ENCODE assay signal across 9 mouse cellular contexts in the genomic region with DNA sequence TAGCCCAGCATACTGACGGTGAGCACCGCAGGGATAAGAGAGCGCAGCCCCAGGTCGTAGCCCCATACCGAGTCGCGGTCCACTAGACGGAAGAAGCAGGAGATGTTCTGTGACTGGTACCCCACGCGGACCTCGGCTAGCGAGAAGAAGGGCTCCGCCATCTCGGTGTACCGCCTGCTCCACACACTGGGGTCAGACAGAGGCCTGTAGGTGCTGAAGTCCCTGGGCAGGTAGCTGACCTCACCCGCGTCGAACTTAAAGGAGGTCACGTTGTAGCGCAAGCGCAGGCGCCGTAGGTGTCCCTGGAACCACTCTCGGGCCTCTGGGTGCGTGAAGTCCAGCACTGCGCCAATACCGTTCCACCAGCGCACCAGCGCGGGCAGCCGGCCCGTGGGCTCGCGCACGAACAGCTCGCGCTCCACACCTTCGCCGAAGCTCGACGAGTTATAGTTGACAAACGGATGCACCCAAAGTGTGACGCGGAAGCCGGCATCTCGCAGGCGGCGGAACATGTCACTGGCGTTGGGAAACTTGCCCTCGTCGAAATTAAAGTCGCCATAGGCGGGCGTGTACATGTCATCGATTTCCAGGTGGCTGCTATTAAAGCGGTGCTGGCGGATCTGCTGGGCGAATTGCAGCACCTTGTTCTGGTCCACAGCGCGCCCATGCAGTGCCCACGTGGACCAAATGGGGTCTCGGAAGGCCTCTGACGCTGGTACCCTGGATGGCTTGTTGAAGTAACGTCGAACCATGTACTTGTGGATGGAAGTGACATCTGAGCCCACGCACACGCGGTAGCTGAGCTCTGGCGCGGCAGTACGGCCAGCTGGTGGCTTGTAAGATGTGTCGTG. TPM values are rescaled to one million over a fixed set of nuclear protein-coding genes. Genes with fewer than 3 reads are reported as not detected.
A peak's percentile ranks its signal among the peaks of the same experiment; 100 is the strongest.
DNase-seq lines count a peak whose midpoint lies in the region; ATAC-seq and TF ChIP-seq lines count a peak whose summit lies in the region.
"Had no signal": no experiment of that assay in that cellular context is flagged by ENCODE, and none has a peak within 500 bp of the region (broad histone marks: within the 10 kb centered on the region; RNA-seq: fewer than 3 reads in every experiment).

No protein-coding gene starts in this region.

- ATAC-seq in kidney, embryonic 15.5 days (replicated peaks; ENCODE audit: low FRiP score), result no peak
- no peak; the same call in 1 of the 2 replicates for ATAC-seq in midbrain, postnatal 0 days (ENCODE audit: low FRiP score)
- ATAC-seq: Patski had no signal

- H3K4me1 ChIP-seq in kidney, embryonic 15.5 days, result peaks cover 55% of the 10 kb centered on the region
- H3K4me1 ChIP-seq in embryonic facial prominence, embryonic 10.5 days, result peaks cover 39% of the 10 kb centered on the region
- peaks cover 12% of the 10 kb centered on the region; the same call in 1 of the 2 replicates for H3K4me1 ChIP-seq in midbrain, postnatal 0 days (ENCODE audit: insufficient read depth, low read length)

- no peak for DNase-seq in kidney, postnatal 10 days
- peak; percentile 43 for DNase-seq in embryonic facial prominence, embryonic 10.5 days (ENCODE audit: low spot score)
- DNase-seq in induced T-regulatory cell, adult 2 months (ENCODE audit: low read depth), result peak; percentile 12
- no peak for DNase-seq in midbrain, postnatal 0 days (ENCODE audit: low spot score)
- DNase-seq in adipocyte (ENCODE audit: low spot score), result no peak
- DNase-seq in urinary bladder, postnatal 36 days (ENCODE audit: low spot score in 2 of 2), result no peak
- no peak for DNase-seq in ovary, postnatal 36 days (ENCODE audit: low spot score)

- H3K4me3 ChIP-seq in kidney, embryonic 15.5 days (replicated peaks), result peak overlapping the region; percentile 21
- peak overlapping the region; percentile 51 for H3K4me3 ChIP-seq in embryonic facial prominence, embryonic 10.5 days
- peak overlapping the region; percentile 23 for H3K4me3 ChIP-seq in midbrain, postnatal 0 days (ENCODE audit: low read depth, low read length)

- H3K27me3 ChIP-seq in kidney, embryonic 15.5 days, result peaks cover 70% of the 10 kb centered on the region
- peaks cover 98% of the 10 kb centered on the region for H3K27me3 ChIP-seq in embryonic facial prominence, embryonic 10.5 days (replicated peaks; ENCODE audit: low read depth, poor library complexity, severe bottlenecking)
- H3K27me3 ChIP-seq in midbrain, postnatal 0 days (ENCODE audit: insufficient read depth, low read length), result peaks cover 27% of the 10 kb centered on the region; the same call in 1 of the 2 replicates
- H3K27me3 ChIP-seq: Patski had no signal

- no peaks in the 10 kb centered on the region for H3K9me3 ChIP-seq in kidney, embryonic 15.5 days (replicated peaks)
- no peaks in the 10 kb centered on the region for H3K9me3 ChIP-seq in embryonic facial prominence, embryonic 10.5 days
- H3K9me3 ChIP-seq in midbrain, postnatal 0 days (ENCODE audit: low read length), result no peaks in the 10 kb centered on the region

- H3K27ac ChIP-seq in kidney, embryonic 15.5 days, result no peak overlapping the region
- peak overlapping the region; percentile 48; the same call in 1 of the 2 replicates for H3K27ac ChIP-seq in embryonic facial prominence, embryonic 10.5 days (replicated peaks)
- H3K27ac ChIP-seq in midbrain, postnatal 0 days (ENCODE audit: low read depth, low read length), result no peak overlapping the region

- no peaks in the 10 kb centered on the region; the same call in 1 of the 2 replicates for H3K36me3 ChIP-seq in kidney, embryonic 15.5 days
- no peaks in the 10 kb centered on the region for H3K36me3 ChIP-seq in embryonic facial prominence, embryonic 10.5 days (replicated peaks)
- no peaks in the 10 kb centered on the region for H3K36me3 ChIP-seq in midbrain, postnatal 0 days (ENCODE audit: insufficient read depth, low read length)

- TF ChIP-seq CTCF in midbrain, postnatal 0 days (IDR thresholded peaks at IDR 0.05), result no peak

- WGBS in kidney, embryonic 15.5 days, result 11% methylated on average over 72 of the region's 72 CpGs
- WGBS in embryonic facial prominence, embryonic 10.5 days, result 6% methylated on average over 72 of the region's 72 CpGs
- 24% methylated on average over 72 of the region's 72 CpGs for WGBS in midbrain, postnatal 0 days

- peak overlapping the region; percentile 56 for H3K4me2 ChIP-seq in kidney, embryonic 15.5 days
- H3K4me2 ChIP-seq in midbrain, postnatal 0 days (ENCODE audit: low read depth, low read length, poor library complexity, severe bottlenecking), result peak overlapping the region; percentile 48

- no peak overlapping the region for H3K9ac ChIP-seq in kidney, embryonic 15.5 days
- H3K9ac ChIP-seq in midbrain, postnatal 0 days (replicated peaks; ENCODE audit: low read length, poor library complexity, severe bottlenecking), result no peak overlapping the region; the same call in 1 of the 2 replicates

RNA-seq across cellular contexts. Expression of gene AI464131, which starts 4.7 kb away (rescaled TPM):
- 7.4 and 9.0 TPM in 2 replicates for polyA plus RNA-seq in kidney, embryonic 15.5 days (2015; fragmentation: Nextera tagmentation; extraction: Ambion mirVana)
- 5.7 and 8.9 TPM in 2 replicates for polyA plus RNA-seq in embryonic facial prominence, embryonic 10.5 days (2016; fragmentation: Nextera tagmentation; extraction: Ambion mirVana)
- total RNA-seq in midbrain, postnatal 0 days (2014; rRNA removed), result 40.5 and 46.0 TPM in 2 replicates
- polyA plus RNA-seq in midbrain, postnatal 0 days (2015; fragmentation: Nextera tagmentation; extraction: Ambion mirVana), result 15.7 and 18.1 TPM in 2 replicates

RNA-seq across cellular contexts. Expression of gene 1110017D15Rik, which starts 18.9 kb away (rescaled TPM):
- 0.55 TPM in 1 of 2 replicates, not detected in the other for polyA plus RNA-seq in kidney, embryonic 15.5 days (2015; fragmentation: Nextera tagmentation; extraction: Ambion mirVana)
- polyA plus RNA-seq in embryonic facial prominence, embryonic 10.5 days (2016; fragmentation: Nextera tagmentation; extraction: Ambion mirVana), result 5.3 and 6.1 TPM in 2 replicates
- total RNA-seq in midbrain, postnatal 0 days (2014; rRNA removed), result 10.9 and 11.8 TPM in 2 replicates
- 18.1 and 20.7 TPM in 2 replicates for polyA plus RNA-seq in midbrain, postnatal 0 days (2015; fragmentation: Nextera tagmentation; extraction: Ambion mirVana)

RNA-seq across cellular contexts. Expression of gene Nudt2, which starts 33.3 kb away (rescaled TPM):
- 56.0 and 56.8 TPM in 2 replicates for polyA plus RNA-seq in kidney, embryonic 15.5 days (2015; fragmentation: Nextera tagmentation; extraction: Ambion mirVana)
- 55.4 and 61.4 TPM in 2 replicates for polyA plus RNA-seq in embryonic facial prominence, embryonic 10.5 days (2016; fragmentation: Nextera tagmentation; extraction: Ambion mirVana)
- total RNA-seq in midbrain, postnatal 0 days (2014; rRNA removed), result 28.3 and 41.0 TPM in 2 replicates
- polyA plus RNA-seq in midbrain, postnatal 0 days (2015; fragmentation: Nextera tagmentation; extraction: Ambion mirVana), result 70.7 and 79.9 TPM in 2 replicates

RNA-seq across cellular contexts. Expression of gene Kif24, which starts 33.5 kb away (rescaled TPM):
- 7.9 and 8.7 TPM in 2 replicates for polyA plus RNA-seq in kidney, embryonic 15.5 days (2015; fragmentation: Nextera tagmentation; extraction: Ambion mirVana)
- polyA plus RNA-seq in embryonic facial prominence, embryonic 10.5 days (2016; fragmentation: Nextera tagmentation; extraction: Ambion mirVana), result 13.7 and 15.1 TPM in 2 replicates
- total RNA-seq in midbrain, postnatal 0 days (2014; rRNA removed), result 2.7 and 4.9 TPM in 2 replicates
- 1.4 TPM in 2 replicates for polyA plus RNA-seq in midbrain, postnatal 0 days (2015; fragmentation: Nextera tagmentation; extraction: Ambion mirVana)

Comparison
In these comparisons a context has a peak if more than half of its experiments do, and no peak if none do; other contexts are left out.
1. DNase-seq: peak in embryonic facial prominence, embryonic 10.5 days (single experiment) and induced T-regulatory cell, adult 2 months (single experiment); none in kidney, postnatal 10 days (single experiment), midbrain, postnatal 0 days (single experiment), adipocyte (single experiment), urinary bladder, postnatal 36 days (0 of 2) and ovary, postnatal 36 days (single experiment).
2. Peak in every context shown above with its lines, with median percentiles within 50 percentile points of each other: H3K4me3 ChIP-seq.